Mouse (Mus musculus) lung, embryonic 16.5 days (tissue): ENCODE data around the gene Naa40. TPM values are rescaled to one million over a fixed set of nuclear protein-coding genes. Genes with fewer than 3 reads are reported as not detected.

ENCODE experiments used
- ATAC-seq: fragments of 200-750 bp; cut with Nextera tagmentation; 2 replicates; pipeline ENCODE4 v1.8.0; 2017; ENCODE audit warnings: low read depth, mild to moderate bottlenecking, moderate library complexity
- H3K27ac ChIP-seq: fragments of 300-500 bp; sonication (generic); 2 replicates; pipeline ENCODE4 v1.5.1; 2014; ENCODE audit warnings: mild to moderate bottlenecking, control low read depth, low read length
- H3K27me3 ChIP-seq: fragments of 300-500 bp; sonication (generic); 2 replicates; pipeline ENCODE4 v1.6.1; 2014; ENCODE audit warnings: low read depth, low read length, mixed read lengths; ENCODE audit not compliant: control insufficient read depth, insufficient read depth
- H3K36me3 ChIP-seq: fragments of 300-500 bp; sonication (generic); 2 replicates; pipeline ENCODE4 v1.6.1; 2014; ENCODE audit warnings: low read length; ENCODE audit not compliant: control insufficient read depth, insufficient read depth
- H3K4me1 ChIP-seq: fragments of 300-500 bp; sonication (generic); replicated peaks from 2 replicates; pipeline ENCODE4 v1.6.1; 2014; ENCODE audit warnings: low read length, mixed read lengths; ENCODE audit not compliant: control insufficient read depth, insufficient read depth
- H3K4me2 ChIP-seq: fragments of 300-500 bp; sonication (generic); 2 replicates; pipeline ENCODE4 v1.6.1; 2014; ENCODE audit warnings: low read depth, low read length, control low read depth
- H3K4me3 ChIP-seq: fragments of 300-500 bp; sonication (generic); 2 replicates; pipeline ENCODE4 v1.5.1; 2014; ENCODE audit warnings: mild to moderate bottlenecking, low read length, control low read depth
- H3K9ac ChIP-seq: fragments of 300-500 bp; sonication (generic); 2 replicates; pipeline ENCODE4 v1.6.1; 2014; ENCODE audit warnings: low read length, control low read depth
- H3K9me3 ChIP-seq: fragments of 300-500 bp; sonication (generic); 2 replicates; pipeline ENCODE4 v1.6.1; 2016; ENCODE audit warnings: low read length; ENCODE audit not compliant: control insufficient read depth
- WGBS: fragments of 180-500 bp; shearing (Covaris S2); extraction: QIAGEN DNeasy Blood & Tissue Kit; methylation state at CpG from one replicate; pipeline ENCODE4 v1.1.7; 2014; 5-methylcytosine and 5-hydroxymethylcytosine counted together
- polyA plus RNA-seq: library from polyadenylated mRNA; unstranded; fragments of >200 nt; fragmentation: Nextera tagmentation; extraction: Ambion mirVana; gene quantifications from 2 replicates; pipeline ENCODE4 v1.2.1, GENCODE M21; 2015

The Naa40 gene
- polyA plus RNA-seq, 1 experiment from 2014 or later: 56.1 TPM

- Histone ChIP-seq H3K4me2 (no peak overlapping the region), H3K9ac (no peak overlapping the region), H3K4me1 (peaks cover 53% of the 10 kb centered on the region)
Measured at GRCm38 (mm10) chr19:7266421-7266831, 25.4 kb upstream of the Naa40 start.

GRCm38 (mm10) chr19:7265478-7266191, 24.7 kb upstream of the Naa40 start:
- Histone ChIP-seq H3K9me3 (no peaks in the 10 kb centered on the region; the same call in 1 of the 2 replicates), H3K27me3 (no peaks in the 10 kb centered on the region), H3K4me1 (peaks cover 53% of the 10 kb centered on the region), H3K4me3 (no peak overlapping the region), H3K27ac (no peak overlapping the region), H3K36me3 (no peaks in the 10 kb centered on the region), H3K9ac (peak overlapping the region; percentile 5; the same call in 1 of the 2 replicates), H3K4me2 (no peak overlapping the region)
- ATAC-seq: no peak
- 28% methylated on average over 14 of the region's 14 CpGs for WGBS

More at GRCm38 (mm10) chr19:7266421-7266831, 25.4 kb upstream of the Naa40 start:
- 53% methylated on average over 4 of the region's 4 CpGs for WGBS
- Histone ChIP-seq H3K9me3 (no peaks in the 10 kb centered on the region; the same call in 1 of the 2 replicates), H3K36me3 (no peaks in the 10 kb centered on the region; the same call in 1 of the 2 replicates), H3K27ac (no peak overlapping the region), H3K4me3 (no peak overlapping the region), H3K27me3 (no peaks in the 10 kb centered on the region)
- ATAC-seq: no peak

- peaks cover 50% of the 10 kb centered on the region for H3K4me1 ChIP-seq
- H3K9me3 ChIP-seq: no peaks in the 10 kb centered on the region; the same call in 1 of the 2 replicates
- no peak overlapping the region for H3K4me3 ChIP-seq
- peak overlapping the region; percentile 5; the same call in 1 of the 2 replicates for H3K9ac ChIP-seq
- no peaks in the 10 kb centered on the region for H3K36me3 ChIP-seq
- H3K27ac ChIP-seq: no peak overlapping the region; the same call in 1 of the 2 replicates
- H3K27me3 ChIP-seq: no peaks in the 10 kb centered on the region
- no peak overlapping the region for H3K4me2 ChIP-seq
- 14% methylated on average over 6 of the region's 6 CpGs for WGBS
- ATAC-seq: no peak
Measured at GRCm38 (mm10) chr19:7264766-7265331, 23.9 kb upstream of the Naa40 start.

GRCm38 (mm10) chr19:7264088-7264765, 23.2 kb upstream of the Naa40 start:
- Histone ChIP-seq H3K4me2 (no peak overlapping the region), H3K9ac (0 out of 2 replicates have a peak overlapping the region, but pooled peaks have one; percentile 5), H3K36me3 (no peaks in the 10 kb centered on the region), H3K27ac (no peak overlapping the region), H3K4me3 (no peak overlapping the region), H3K4me1 (peaks cover 44% of the 10 kb centered on the region), H3K9me3 (no peaks in the 10 kb centered on the region; the same call in 1 of the 2 replicates), H3K27me3 (no peaks in the 10 kb centered on the region)
- no peak for ATAC-seq
- 9% methylated on average over 9 of the region's 9 CpGs for WGBS

DNA sequence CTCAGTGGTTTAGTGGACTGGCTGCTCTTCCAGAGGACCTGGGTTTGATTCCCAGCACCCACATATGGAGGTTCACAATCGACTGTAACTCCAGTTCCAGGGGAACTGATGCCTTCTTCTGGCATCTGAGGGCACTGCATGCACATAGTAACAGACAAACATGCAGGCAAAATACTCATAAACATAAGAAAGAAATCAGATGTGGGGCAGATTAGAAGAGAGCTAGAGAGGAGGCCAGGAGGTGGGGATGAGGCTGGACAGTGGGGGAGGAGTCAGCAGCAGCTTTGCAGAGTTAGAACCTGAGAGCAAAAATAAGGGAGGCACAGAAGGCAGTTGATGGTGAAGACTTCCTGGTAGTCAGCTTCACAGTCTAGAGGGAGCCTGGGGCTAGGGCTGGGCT, 21.6 kb upstream of the Naa40 start:
- WGBS: 83% methylated on average over 1 of the region's 1 CpGs
- Histone ChIP-seq H3K9ac (no peak overlapping the region), H3K27ac (no peak overlapping the region), H3K4me3 (no peak overlapping the region), H3K9me3 (no peaks in the 10 kb centered on the region; the same call in 1 of the 2 replicates), H3K36me3 (no peaks in the 10 kb centered on the region), H3K27me3 (no peaks in the 10 kb centered on the region), H3K4me2 (no peak overlapping the region), H3K4me1 (peaks cover 35% of the 10 kb centered on the region)
- ATAC-seq: no peak

DNA sequence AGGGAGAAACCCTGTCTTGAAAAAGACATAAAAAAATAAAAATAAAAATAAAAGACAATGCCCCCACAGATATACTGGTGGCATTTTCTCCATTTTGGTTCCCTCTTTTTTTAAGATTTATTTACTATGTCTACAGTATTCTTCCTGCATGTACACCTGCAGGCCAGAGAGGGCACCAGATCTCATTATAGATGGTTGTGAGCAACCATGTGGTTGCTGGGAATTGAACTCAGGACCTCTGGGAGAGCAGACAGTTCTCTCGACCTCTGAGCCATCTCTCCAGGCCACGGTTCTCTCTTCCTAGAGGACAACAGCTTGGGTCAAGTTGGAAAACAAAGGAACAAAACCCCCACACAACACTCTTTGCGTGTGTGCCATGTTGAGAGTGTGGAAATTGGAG, 21.0 kb upstream of the Naa40 start:
- Histone ChIP-seq H3K27me3 (no peaks in the 10 kb centered on the region), H3K27ac (no peak overlapping the region), H3K9me3 (no peaks in the 10 kb centered on the region; the same call in 1 of the 2 replicates), H3K4me2 (no peak overlapping the region), H3K4me3 (no peak overlapping the region), H3K4me1 (peaks cover 28% of the 10 kb centered on the region), H3K36me3 (no peaks in the 10 kb centered on the region), H3K9ac (no peak overlapping the region)
- ATAC-seq: no peak
- WGBS: 88% methylated on average over 3 of the region's 3 CpGs

GRCm38 (mm10) chr19:7261476-7261875, 20.5 kb upstream of the Naa40 start:
- WGBS: 89% methylated on average over 1 of the region's 1 CpGs
- Histone ChIP-seq H3K4me1 (peaks cover 24% of the 10 kb centered on the region), H3K9me3 (no peaks in the 10 kb centered on the region; the same call in 1 of the 2 replicates), H3K4me3 (no peak overlapping the region), H3K36me3 (no peaks in the 10 kb centered on the region), H3K27ac (no peak overlapping the region), H3K4me2 (no peak overlapping the region), H3K27me3 (no peaks in the 10 kb centered on the region), H3K9ac (no peak overlapping the region)
- ATAC-seq: no peak

DNA sequence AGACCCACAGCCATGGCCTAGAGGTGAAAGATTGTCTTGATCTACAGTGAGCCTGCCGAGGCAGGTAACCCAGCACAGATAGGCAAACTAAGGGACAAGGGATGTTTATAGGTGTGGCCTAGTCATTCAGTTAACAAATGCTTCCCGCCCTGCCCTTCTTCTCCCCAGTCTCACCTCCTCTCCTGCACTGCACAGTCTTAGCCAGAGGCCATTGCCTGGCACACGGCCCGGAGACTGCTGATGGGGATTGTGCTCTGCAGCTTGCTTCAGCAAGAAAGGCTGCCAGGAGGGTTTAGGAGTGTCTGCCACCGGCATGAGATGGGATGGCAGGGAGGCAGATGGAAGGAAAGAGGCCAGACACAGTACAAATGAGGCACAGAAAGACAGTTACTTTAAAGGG, 16.9 kb upstream of the Naa40 start:
- H3K27ac ChIP-seq: no peak overlapping the region
- H3K36me3 ChIP-seq: no peaks in the 10 kb centered on the region
- ATAC-seq: no peak
- no peak overlapping the region for H3K4me2 ChIP-seq
- H3K9me3 ChIP-seq: no peaks in the 10 kb centered on the region; the same call in 1 of the 2 replicates
- H3K27me3 ChIP-seq: no peaks in the 10 kb centered on the region
- H3K9ac ChIP-seq: no peak overlapping the region
- H3K4me3 ChIP-seq: no peak overlapping the region
- WGBS: 72% methylated on average over 5 of the region's 5 CpGs
- H3K4me1 ChIP-seq: no peaks in the 10 kb centered on the region

- no peak for ATAC-seq
- WGBS: 67% methylated on average over 3 of the region's 3 CpGs
- no peak overlapping the region for H3K4me2 ChIP-seq
Measured at GRCm38 (mm10) chr19:7246021-7246420, 5.0 kb upstream of the Naa40 start.

More at GRCm38 (mm10) chr19:7246021-7246420, 5.0 kb upstream of the Naa40 start:
- no peaks in the 10 kb centered on the region for H3K36me3 ChIP-seq
- H3K9me3 ChIP-seq: no peaks in the 10 kb centered on the region
- H3K4me1 ChIP-seq: 0 out of 2 replicates have a peak, but pooled peaks cover 2% of the 10 kb centered on the region
- H3K9ac ChIP-seq: no peak overlapping the region
- H3K27ac ChIP-seq: no peak overlapping the region
- no peak overlapping the region for H3K4me3 ChIP-seq
- no peaks in the 10 kb centered on the region for H3K27me3 ChIP-seq
